Mouse (Mus musculus) MN1 (cell line): ENCODE data around the gene Slc6a1.

Experiments
- DNase-seq: peaks from one replicate; pipeline ENCODE4 v3.0.0-alpha.2; 2016; ENCODE audit warnings: low spot score

Gene Slc6a1

DNA sequence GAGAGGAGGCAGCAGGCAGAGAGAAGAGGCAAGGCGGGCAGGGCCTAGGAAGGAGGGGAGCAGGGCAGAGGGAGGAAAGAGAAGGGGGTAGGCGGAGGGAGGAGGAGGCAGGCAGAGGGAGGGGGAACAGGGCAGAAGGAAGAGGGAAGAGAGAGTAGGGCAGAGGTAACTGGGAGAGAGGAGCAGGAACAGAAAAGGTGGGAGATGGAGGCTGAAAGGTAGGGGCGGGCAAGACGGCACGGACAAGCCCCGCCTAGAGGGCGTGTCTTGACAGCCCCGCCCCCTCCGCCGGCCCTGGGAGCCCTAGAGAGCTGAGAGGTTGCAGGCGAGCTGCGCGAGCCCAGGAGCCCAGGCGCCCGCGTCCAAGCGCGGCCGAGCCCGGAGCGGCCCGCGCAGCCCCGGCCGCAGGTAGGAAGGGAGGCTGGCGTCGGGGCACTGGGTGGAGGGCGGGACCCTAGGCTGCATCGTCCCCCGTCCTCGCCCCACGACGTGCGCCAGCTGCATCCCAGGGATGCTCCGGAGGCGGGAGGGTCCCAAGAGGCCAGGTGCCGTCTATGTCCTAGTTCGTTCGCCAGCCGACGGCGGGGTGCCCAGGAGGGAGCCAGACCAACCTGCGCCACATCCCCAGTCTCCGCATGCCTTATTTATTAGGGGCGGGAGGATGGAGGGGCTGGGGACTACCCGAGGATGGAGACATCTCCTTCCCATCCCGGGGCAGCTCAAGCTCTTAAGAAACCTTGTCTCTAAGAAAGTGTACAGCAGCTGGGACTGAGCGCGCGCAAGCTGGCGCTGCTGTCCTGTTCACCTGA is at the start of gene Slc6a1:
Gene Slc6a1, plus strand, starts transcription at position 167 of the 809 bp plus-strand sequence.
- no peak for DNase-seq

DNA sequence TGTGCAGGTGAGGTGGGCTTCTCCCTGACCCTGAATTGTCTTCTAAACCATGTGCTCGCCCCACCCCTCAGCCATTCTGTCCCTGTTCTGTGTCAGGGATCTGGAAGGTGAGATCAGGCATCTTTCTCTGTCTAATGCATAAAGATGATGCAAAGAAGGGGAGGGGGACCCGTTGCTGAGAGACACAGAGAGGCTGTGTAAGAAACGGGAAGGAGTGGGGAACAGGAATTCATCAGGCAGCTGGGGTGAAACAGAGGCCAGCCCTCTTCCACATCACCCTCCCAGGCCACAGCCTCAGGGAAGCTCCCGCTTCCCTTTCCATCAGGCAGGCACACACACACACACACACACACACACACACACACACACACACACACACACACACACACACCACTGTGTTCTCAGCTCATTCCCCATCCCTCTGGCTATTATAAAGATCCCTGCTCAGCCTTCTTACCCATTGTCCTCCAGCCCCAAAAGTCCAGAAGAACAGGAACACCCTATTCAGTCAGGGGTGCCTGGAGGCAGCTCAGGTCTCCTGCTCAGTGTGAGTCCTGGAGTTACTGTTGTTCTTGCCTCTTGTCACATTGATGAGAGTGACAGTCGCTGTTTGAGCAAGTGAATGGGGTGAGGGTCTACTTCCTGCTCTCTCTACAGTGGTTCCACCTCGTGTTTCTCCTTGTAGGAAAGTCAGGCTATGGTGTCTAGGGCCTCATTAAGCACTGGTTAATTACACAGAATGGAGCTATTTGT is 43.4 kb upstream of the Slc6a1 start:
- DNase-seq, result no peak

DNA sequence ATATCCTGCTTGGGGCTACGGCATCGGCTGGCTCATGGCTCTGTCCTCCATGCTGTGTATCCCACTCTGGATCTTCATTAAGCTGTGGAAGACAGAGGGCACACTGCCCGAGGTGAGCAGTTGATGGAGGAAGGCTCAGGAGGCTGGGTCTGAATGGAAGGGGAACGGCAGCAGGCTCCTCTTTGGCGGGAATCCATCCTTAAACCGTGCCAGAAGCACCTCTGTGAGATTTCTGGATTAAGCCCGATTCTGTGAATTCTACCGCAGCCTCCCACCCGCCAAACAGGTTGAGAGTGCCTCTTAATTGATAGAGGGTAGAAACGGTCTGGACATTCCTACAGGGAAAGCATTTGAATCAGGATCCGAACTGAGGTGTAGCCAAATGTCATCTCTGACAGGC is 36.8 kb upstream of the Slc6a1 start:
- DNase-seq, result no peak

DNA sequence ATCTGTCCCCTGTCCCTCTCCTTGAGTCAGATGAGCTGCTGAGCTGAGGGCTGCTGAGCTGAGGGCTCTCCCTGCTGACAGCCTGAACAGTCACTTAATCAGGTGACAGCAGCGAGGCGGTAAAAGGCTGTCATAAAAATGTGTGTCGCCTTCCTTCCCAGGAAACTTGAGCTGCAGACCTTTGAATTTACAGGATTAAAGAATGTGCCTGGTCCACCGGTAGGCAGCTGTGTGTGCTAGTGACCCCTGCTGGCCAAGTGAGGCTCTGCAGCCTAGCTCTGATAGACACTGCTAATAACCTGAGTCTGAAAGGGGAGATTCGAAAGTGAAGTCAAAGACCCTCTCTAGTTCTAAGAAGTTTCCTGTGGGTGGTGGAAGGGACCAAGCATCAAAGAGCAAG is 32.1 kb upstream of the Slc6a1 start:
- DNase-seq, result peak; percentile 45

DNA sequence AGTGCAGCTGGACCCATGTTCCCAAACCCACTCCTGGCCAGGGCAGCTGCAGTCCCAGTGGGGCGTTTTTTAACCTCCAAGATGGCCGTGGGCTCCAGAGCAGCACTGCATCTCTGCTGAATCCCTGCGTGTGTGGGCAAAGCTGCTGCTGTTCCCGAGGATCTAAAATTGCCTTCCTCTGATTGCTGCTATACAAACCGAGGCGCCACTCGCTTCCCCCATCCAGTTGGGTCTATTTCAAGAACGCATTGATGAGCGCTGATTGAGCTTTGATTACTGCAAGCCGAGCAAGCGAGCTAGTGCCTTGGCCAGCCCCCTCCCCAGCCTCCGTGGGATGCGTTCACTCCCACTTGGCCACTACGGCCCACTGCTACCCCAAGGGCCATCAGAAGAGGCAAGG is 27.5 kb upstream of the Slc6a1 start:
- no peak for DNase-seq

DNA sequence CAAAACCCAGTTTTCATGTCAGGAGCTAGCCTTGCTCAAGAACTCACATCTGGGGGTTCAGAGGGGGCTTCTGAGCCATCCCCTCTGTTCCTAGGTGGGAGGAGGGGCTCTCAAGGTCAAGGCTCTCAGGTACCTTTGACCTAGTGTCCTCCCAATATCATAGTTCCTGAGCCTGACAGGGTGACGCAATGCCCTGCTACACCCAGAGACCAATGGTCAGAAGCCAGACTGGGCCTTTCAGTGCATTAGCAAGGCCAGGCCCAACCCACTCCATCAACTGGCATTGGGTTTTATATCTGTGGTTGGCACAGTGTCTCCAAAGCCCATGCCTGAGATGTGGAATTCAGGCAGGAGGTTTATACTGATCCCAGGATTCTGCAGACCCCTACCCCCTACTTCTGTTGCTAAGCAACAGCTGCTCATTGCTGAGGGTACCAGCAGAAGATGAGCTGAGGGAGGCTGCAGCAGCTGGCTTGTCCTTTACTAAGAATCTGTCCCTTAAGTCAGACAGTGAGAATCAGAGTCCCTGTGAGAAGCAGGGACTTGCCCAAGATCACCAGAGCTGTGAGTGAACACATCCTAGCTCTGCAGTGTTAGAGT is 24.6 kb upstream of the Slc6a1 start:
- no peak for DNase-seq

DNA sequence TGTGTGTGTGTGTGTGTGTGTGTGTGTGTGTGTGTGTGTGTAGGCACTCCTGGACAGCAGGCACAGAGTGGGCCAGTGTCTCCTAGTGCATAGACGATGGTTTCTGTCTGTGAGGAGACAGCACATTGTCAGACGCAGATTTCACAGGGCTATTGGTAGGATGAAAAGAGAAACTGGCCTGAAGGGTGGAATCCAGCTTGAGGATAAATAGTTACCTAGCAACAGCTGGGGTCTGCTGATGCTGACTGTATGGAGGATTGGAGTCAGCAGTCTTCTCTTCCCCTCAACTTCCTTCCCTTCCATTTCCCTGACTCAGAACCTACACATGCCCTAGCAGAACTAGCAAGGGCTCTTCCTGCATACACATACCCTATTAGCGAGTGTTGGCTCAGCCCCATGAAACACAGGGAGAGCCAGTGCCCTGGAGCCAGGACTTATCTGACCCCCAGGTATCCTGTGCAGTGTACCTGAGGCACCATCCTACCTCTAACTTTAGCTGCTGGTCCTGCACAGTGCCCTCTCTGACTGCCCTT is 23.7 kb upstream of the Slc6a1 start:
- DNase-seq, result no peak

DNA sequence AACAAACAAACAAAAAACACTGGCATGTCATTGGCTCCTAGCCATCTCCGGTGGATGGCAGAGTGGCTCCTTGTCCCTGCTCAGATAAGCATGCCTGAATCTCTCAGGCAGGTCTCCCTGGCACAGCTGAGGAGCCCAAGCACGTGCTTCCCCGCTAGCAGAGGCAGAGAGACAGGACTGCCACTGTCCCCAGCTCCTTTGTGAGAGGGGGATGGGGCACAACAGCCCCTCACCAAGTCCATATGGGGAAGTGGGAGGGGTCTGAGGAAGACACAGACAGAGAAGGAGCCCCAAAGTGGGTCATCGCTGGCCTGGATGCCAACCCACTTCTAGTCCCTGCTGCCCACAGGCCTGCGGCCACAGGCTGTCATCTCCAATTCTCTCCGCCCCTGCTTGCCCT is 20.8 kb upstream of the Slc6a1 start:
- no peak for DNase-seq

DNA sequence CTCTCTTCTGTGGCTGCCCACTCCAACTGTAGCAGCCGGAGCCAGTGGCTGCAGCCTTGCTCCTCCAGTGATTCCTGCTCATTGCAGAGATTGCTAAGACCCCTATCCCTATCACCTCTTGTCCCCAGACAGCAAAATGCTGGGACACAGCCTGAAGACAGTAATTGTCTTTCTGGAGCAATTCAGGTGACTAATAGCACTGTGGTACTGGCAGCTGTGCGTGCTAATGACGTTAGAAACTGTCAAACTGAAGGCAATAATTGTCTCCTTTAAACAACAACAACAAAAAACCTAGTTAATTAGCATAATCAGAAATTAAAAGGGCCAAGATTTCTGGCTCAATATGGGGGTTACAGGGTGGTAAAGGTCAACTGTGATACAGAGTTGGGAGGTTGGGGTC is 18.4 kb upstream of the Slc6a1 start:
- no peak for DNase-seq

DNA sequence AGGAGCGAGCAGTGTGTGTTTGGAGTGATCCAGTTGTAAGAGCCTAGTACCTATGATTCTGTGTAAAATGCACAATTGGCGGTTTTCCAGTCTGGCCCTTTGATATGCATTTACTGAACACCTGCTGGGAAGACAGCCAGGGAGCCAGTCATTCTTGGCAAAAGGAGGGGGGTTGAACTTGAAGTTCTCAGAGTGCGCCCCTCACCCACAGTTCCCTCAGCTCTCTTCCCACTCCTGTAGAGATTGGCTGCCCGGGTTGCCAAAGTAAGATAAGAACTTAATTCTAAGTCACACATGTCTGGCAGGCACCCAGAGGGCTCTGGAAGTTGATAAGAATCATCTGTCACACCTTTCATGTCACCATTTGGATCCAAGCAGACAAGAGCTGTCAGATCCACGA is 18.0 kb upstream of the Slc6a1 start:
- DNase-seq, result no peak

DNA sequence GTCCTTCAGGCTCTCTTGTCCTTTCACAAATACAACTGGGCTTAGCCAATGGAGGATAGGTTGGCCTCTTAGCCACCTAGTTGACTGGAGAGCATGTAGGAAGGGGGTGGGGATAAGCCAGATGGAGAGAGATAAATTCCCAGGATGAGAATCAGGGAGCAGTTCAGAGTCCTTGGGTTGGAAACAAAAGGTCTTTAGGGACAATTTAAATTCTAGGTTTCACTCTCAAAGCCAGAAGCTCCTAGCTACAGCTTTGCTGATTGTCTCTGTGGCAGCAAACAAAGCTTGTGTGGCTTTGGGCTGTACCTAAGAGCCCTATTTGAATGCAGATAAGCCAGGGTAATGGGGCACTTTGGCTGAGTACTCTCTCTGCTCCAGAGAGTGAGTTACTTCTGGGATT is 16.2 kb upstream of the Slc6a1 start:
- DNase-seq, result no peak

DNA sequence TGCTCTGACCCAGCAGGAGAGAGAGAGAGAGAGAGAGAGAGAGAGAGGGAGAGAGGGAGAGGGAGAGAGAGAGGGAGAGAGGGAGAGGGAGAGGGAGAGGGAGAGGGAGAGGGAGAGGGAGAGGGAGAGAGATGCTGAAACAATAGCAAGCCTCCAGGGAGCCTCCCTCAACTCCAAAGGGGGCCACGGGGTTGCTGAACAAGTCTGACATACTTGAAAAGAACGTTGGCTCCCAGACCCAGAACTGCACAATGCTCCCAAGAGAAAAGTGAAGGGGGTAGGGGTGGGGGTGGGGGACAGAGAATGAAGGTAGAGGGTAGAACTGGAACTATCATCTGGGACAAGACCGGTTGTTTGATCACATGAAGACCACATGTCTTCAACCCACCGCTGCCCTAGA is 14.5 kb upstream of the Slc6a1 start:
- no peak for DNase-seq

DNA sequence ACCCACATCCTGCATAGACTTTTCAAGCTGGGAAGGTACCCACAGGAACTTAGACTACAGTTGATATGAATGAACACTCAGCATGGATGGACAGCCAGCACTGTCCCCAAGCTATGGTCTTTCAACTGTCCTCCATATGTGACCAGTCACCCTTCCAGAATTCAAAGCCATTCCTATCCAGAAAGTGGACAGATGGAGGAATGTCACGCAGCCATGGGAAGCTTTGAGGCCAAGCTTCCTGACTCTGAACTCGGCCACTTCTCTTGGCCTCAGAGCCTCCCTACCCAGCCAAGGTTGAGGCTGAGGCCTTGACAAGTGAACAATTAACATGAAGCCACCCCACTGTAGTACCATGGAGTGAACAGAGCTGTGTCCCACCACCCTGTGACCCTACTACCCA is 12.8 kb upstream of the Slc6a1 start:
- DNase-seq, result no peak

DNA sequence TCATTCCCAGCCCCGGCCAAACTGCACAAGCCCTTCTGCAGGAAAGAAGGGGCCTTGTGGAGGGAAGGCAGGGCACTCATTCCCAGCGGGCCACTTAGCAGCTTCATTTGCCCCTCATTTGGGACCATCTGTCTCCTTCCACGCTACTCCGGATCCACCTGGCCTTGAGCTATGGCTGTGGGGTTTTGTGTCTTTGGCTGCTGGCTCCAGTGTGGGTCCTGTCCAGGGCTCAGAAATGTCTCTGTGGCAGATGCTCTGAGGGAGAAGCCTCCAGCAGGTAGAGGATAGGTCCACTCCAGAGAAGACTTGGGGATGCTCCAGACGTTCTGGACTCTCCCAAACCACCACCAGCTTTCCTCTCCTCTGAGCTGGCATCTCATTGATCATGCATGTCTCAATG is 11.6 kb upstream of the Slc6a1 start:
- no peak for DNase-seq

DNA sequence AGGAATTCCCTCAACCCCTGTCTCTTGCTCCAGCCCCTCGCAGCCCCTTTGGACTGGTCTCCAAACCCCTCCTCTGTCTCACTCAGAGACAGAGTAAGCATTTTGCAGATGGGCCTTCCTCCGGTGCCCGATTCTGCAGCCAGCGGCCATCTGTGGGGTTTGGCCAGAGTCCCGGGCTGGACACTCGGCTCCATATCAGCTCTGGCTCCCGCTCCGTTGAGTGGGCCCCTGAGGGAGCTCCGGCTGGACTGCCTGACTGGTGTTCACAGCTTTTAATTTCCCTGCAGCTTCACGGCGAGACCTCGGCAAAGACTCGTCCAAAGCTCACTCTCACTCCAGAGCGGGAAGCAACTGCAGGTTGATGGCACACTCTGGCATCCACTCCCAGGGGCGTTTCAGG is 10.2 kb upstream of the Slc6a1 start:
- no peak for DNase-seq

DNA sequence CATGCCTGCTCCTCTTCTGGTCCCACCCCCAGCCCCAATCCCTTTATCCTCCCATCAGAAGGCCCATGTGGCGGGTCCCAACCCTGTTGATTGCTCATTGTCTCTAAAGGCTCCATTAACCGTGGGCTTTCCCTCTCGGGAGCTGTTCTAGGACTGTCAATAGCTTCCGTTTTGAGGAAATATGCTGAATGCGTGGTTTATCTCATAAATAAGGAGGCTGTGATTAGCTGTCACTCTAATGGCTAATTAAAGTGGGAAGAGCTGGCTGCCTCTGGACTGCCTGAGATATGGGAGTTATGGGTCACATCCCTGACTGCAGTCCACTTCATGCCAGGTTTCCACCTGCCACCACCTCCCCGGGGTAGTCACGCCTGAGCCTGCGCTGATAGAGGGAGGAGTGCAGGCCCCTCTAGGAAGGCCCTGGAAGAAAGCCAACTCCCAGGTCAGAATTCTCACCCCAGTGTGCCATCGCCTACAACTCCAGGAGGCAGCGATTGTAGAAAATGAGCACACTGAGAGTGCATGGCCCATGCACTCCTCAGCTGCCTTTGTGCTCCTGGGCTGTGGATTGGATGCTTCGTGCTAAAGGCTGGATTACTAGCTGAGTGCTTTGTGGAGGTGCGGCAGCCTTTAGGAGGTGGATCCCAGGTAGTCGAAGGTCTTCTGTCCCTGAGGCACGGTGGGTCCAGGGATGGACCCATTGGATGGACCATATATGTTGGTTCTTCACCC is 8.3 kb upstream of the Slc6a1 start:
- no peak for DNase-seq

DNA sequence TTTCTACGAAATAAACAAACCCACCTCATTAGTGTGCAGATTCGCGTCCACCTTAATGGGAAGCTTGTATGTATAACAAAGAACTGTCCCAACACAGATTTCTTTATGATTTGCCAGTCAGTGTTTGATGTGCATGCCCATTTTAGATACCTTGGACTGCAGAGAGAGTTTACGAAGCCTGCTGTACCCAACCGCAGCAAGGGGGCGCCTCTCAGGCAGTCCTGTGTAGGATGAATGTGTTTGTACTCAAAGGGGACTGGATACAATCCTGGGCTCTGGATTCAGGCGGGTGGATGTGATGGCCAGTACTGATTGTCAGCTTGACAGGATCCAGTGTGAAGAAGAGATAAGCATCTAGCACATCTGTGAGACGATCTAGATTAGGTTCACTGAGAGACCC is 6.6 kb upstream of the Slc6a1 start:
- DNase-seq, result no peak

DNA sequence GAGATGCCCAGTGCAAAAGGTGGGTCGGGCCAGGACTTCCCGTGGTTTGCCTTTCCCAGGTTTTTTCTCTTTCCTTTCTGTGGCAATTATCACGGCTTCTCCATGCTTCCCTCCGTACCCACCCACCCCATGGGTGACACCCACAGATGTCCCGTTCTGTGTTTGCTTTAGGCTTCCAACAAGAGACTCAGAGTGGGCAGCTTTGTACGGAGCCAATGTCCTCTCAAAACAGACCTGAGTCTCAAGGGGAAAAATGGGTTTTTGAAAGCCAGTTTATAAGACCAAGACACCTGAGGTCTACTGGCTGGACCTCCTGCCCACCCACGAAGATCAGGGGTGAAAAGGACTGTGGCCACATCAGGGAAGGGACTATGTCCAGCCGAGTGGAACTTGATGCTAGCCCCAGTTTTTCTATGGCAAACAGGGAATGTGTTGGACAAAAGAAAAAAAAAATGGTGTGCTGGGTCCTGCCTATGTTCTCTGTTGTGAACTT is 889 bp downstream of the Slc6a1 start:
- no peak for DNase-seq

DNA sequence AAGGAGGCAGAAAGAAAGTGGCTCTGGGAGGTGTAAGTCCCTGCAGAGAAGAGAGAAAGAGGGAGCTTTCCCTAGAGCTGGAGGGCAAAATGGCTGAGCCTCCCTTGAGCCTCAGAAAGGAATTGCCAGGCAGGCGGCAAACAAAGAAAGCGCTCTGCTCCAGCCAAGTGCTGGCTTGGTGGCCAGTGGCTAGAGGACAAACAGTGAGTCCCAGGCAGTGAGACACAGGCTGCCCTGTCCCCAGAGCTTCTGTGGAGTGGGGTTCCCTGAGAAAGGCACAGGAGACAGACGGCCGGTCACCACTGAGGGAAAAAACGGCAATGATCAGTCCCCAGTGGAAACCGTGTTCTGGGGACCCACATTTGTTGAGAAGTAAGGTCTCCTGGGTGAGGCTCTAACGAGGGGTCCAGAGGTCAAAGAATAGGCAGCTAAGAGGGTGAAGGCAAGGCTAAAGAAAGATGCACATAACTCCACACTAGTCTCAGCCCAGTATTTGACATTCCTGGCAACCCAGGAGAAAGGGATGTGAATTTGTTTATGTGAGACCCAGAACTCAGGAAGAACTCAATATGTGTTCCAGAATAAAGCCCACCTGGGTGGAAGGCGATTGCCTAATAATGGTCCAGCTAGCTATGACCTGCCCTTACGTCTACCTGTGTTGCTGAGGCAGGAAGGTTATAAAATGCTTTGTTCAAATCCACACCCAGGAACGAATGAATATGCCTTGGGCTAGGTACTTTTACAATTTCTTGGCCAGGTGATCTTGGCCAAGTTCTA is 1.7 kb downstream of the Slc6a1 start:
- no peak for DNase-seq

DNA sequence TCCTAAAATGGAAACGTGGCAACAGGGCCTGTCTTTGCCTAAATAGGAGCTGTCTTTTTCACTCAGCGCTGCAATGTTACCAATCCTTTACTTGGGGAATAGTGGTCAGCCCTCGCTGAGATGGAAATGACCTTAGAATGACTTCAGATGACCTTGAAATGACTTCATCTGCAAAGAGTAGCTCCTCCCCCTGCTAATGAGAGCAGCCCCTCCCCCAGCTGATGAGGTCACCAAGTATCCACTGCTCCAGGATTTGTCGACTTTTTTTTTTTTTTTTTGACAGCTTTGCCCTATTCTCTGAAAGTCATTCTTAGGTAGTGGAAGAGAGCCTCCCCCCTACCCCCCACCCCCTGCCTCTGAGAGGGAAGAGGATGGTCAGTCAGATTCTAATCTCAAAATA is 3.0 kb downstream of the Slc6a1 start:
- no peak for DNase-seq

DNA sequence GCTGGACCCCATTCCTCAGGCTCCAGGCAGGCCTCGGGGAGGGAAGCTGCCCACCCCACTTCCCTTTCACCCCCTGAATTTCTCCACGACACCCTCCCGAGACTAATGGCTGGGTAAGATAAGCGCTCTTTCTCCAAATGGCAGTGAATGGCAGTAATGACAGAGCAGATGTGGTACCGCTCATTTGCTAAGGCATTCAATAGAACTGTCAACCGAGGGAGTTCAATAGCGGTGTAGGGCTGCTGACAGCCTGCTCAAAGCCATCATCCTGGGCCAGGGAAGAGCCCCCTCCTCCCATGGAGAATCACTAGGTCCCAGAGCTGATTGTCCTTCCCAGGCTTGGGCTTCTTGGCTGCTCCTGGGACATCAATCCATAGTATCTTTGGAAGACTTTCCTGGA is 6.7 kb downstream of the Slc6a1 start:
- DNase-seq, result no peak
